ENCODE assay signal across 11 mouse cellular contexts in genomic region chr1:128372143-128372860, GRCm38 (mm10). TPM values are rescaled to one million over a fixed set of nuclear protein-coding genes. Genes with fewer than 3 reads are reported as not detected.
DNase-seq lines count a peak whose midpoint lies in the region; ATAC-seq and TF ChIP-seq lines count a peak whose summit lies in the region.
"Had no signal": no experiment of that assay in that cellular context is flagged by ENCODE, and none has a peak within 500 bp of the region (broad histone marks: within the 10 kb centered on the region; RNA-seq: fewer than 3 reads in every experiment).

No protein-coding gene starts in this region.

- H3K9ac ChIP-seq in heart, postnatal 0 days (replicated peaks; ENCODE audit: low read depth, low read length) = no peak overlapping the region
- no peak overlapping the region for H3K9ac ChIP-seq in lung, postnatal 0 days (replicated peaks; ENCODE audit: low read depth)
- H3K9ac ChIP-seq: embryonic facial prominence, embryonic 12.5 days had no signal

- no peak for TF ChIP-seq EP300 in heart, postnatal 0 days (IDR thresholded peaks at IDR 0.05; ENCODE audit: low read depth)
- no peak for TF ChIP-seq EP300 in lung, postnatal 0 days (IDR thresholded peaks at IDR 0.05)

- peaks cover 32% of the 10 kb centered on the region for H3K36me3 ChIP-seq in heart, postnatal 0 days (replicated peaks; ENCODE audit: control insufficient read depth, insufficient read depth, low read length)
- H3K36me3 ChIP-seq in lung, postnatal 0 days (ENCODE audit: insufficient read depth, low read length) = peaks cover 3% of the 10 kb centered on the region; the same call in 1 of the 2 replicates

- H3K9me3 ChIP-seq in heart, postnatal 0 days (replicated peaks; ENCODE audit: control insufficient read depth, low read length) = no peaks in the 10 kb centered on the region
- no peaks in the 10 kb centered on the region for H3K9me3 ChIP-seq in lung, postnatal 0 days (ENCODE audit: low read length)
- H3K9me3 ChIP-seq: embryonic facial prominence, embryonic 12.5 days had no signal

- no peak for ATAC-seq in heart, postnatal 0 days (ENCODE audit: insufficient read depth, low read depth)
- ATAC-seq in lung, postnatal 0 days = no peak
- no peak for ATAC-seq in Patski

- no peaks in the 10 kb centered on the region for H3K4me1 ChIP-seq in heart, postnatal 0 days (ENCODE audit: control insufficient read depth, insufficient read depth)
- H3K4me1 ChIP-seq in lung, postnatal 0 days (ENCODE audit: insufficient read depth, low read depth, low read length) = no peaks in the 10 kb centered on the region
- H3K4me1 ChIP-seq: embryonic facial prominence, embryonic 12.5 days had no signal

- H3K4me3 ChIP-seq in heart, postnatal 0 days (ENCODE audit: low read depth, low read length) = no peak overlapping the region
- no peak overlapping the region for H3K4me3 ChIP-seq in lung, postnatal 0 days (ENCODE audit: low read depth, low read length)
- H3K4me3 ChIP-seq: embryonic facial prominence, embryonic 12.5 days had no signal

- WGBS in heart, postnatal 0 days = 77% methylated on average over 7 of the region's 7 CpGs
- 74% methylated on average over 7 of the region's 7 CpGs for WGBS in lung, postnatal 0 days

- no peak overlapping the region for H3K4me2 ChIP-seq in heart, postnatal 0 days (ENCODE audit: low read depth, low read length)
- no peak overlapping the region for H3K4me2 ChIP-seq in lung, postnatal 0 days (replicated peaks; ENCODE audit: low read depth, low read length)
- H3K4me2 ChIP-seq: embryonic facial prominence, embryonic 12.5 days had no signal

- no peak overlapping the region for H3K27ac ChIP-seq in heart, postnatal 0 days (ENCODE audit: low read depth)
- H3K27ac ChIP-seq in lung, postnatal 0 days (ENCODE audit: low read length) = no peak overlapping the region
- H3K27ac ChIP-seq: embryonic facial prominence, embryonic 12.5 days had no signal

- H3K27me3 ChIP-seq in heart, postnatal 0 days (ENCODE audit: control insufficient read depth, insufficient read depth, low read length) = no peaks in the 10 kb centered on the region
- no peaks in the 10 kb centered on the region for H3K27me3 ChIP-seq in lung, postnatal 0 days (replicated peaks; ENCODE audit: insufficient read depth, low read length)
- no peaks in the 10 kb centered on the region for H3K27me3 ChIP-seq in Patski
- H3K27me3 ChIP-seq: embryonic facial prominence, embryonic 12.5 days had no signal

- intact Hi-C loops in heart, postnatal 10 days (cut with DNase I) = loop anchor here (1.0 to 5.0 kb wide), 3 partner anchors 85 to 452 kb away; no protein-coding TSS in a partner anchor

- in situ Hi-C loops in Patski (cut with MboI; ENCODE audit: low pct_unique_long_range_greater_than_20kb) = no loop called here

- peak; percentile 51 for TF ChIP-seq CTCF in heart, postnatal 0 days (IDR thresholded peaks at IDR 0.05; ENCODE audit: low read depth)
- peak; percentile 69 for TF ChIP-seq CTCF in lung, postnatal 0 days (IDR thresholded peaks at IDR 0.05)
- TF ChIP-seq CTCF in Patski (IDR thresholded peaks at IDR 0.05) = peak; percentile 54

- CTCF ChIA-PET in Patski (lab: Charles Lee) = interaction anchor here (1.2 to 1.8 kb wide), 4 partner anchors 9 to 449 kb away, joined by 3 to 5 read pairs (median 4); no protein-coding TSS in a partner anchor

- DNase-seq in heart, postnatal 0 days (ENCODE audit: low spot score) = no peak
- DNase-seq in heart, postnatal 10 days = no peak
- peak; percentile 49 for DNase-seq in lung, postnatal 0 days (ENCODE audit: low spot score)
- no peak for DNase-seq in lung, postnatal 36 days
- DNase-seq in Patski (ENCODE audit: low read depth, low spot score) = no peak
- DNase-seq in retina, embryonic 14.5 days (ENCODE audit: low spot score) = peak; percentile 75
- DNase-seq in adrenal gland, adult 2 months = no peak
- DNase-seq in ovary, postnatal 10 days (ENCODE audit: low spot score) = no peak
- DNase-seq: gastrocnemius, postnatal 14 days; lung, postnatal 4 days had no signal

- POLR2A ChIA-PET in Patski (lab: Charles Lee) = no interaction called here

RNA-seq across cellular contexts. Expression of gene Mcm6, which starts 12.8 kb away (rescaled TPM):
- 54.3 and 85.4 TPM in 2 replicates for total RNA-seq in heart, postnatal 0 days (2014; rRNA removed; ENCODE audit: low replicate concordance)
- 39.6 and 43.5 TPM in 2 replicates for polyA plus RNA-seq in heart, postnatal 0 days (2015; fragmentation: Nextera tagmentation; extraction: Ambion mirVana)
- 10 to 100 TPM; 28.1 to 34.9 TPM for total RNA-seq in heart, postnatal 10 days (2021)
- polyA plus RNA-seq in lung, postnatal 0 days (2015; fragmentation: Nextera tagmentation; extraction: Ambion mirVana) = 37.8 and 38.5 TPM in 2 replicates
- 73.5 TPM for polyA plus RNA-seq in Patski (2021)
- 10 to 100 TPM; 15.7 to 17.6 TPM for total RNA-seq in adrenal gland, adult 2 months (2021)
- 4.0 and 4.3 TPM in 2 replicates for polyA plus RNA-seq in adrenal gland, adult 2 months (2012; rRNA removed)

RNA-seq across cellular contexts. Expression of gene Lct, which starts 44.2 kb away (rescaled TPM):
- 0.04 and 0.11 TPM in 2 replicates for total RNA-seq in heart, postnatal 0 days (2014; rRNA removed; ENCODE audit: low replicate concordance)
- 0.04 and 0.08 TPM in 2 replicates for polyA plus RNA-seq in heart, postnatal 0 days (2015; fragmentation: Nextera tagmentation; extraction: Ambion mirVana)
- total RNA-seq in heart, postnatal 10 days (2021) = under 1 TPM in 1 of 2 experiments, not detected in 1; 0.07 TPM
- not detected in 2 replicates for polyA plus RNA-seq in lung, postnatal 0 days (2015; fragmentation: Nextera tagmentation; extraction: Ambion mirVana)
- polyA plus RNA-seq in Patski (2021) = 0.04 TPM
- under 1 TPM; 0.06 to 0.07 TPM for total RNA-seq in adrenal gland, adult 2 months (2021)
- 0.02 and 0.04 TPM in 2 replicates for polyA plus RNA-seq in adrenal gland, adult 2 months (2012; rRNA removed)
- total RNA-seq: gastrocnemius, postnatal 14 days had no signal

RNA-seq across cellular contexts. Expression of gene Dars, which starts 44.9 kb away (rescaled TPM):
- total RNA-seq in heart, postnatal 0 days (2014; rRNA removed; ENCODE audit: low replicate concordance) = 42.6 and 60.7 TPM in 2 replicates
- polyA plus RNA-seq in heart, postnatal 0 days (2015; fragmentation: Nextera tagmentation; extraction: Ambion mirVana) = 74.7 and 76.6 TPM in 2 replicates
- 10 to 100 TPM; 54.7 to 60.1 TPM for total RNA-seq in heart, postnatal 10 days (2021)
- 68.5 and 80.8 TPM in 2 replicates for polyA plus RNA-seq in lung, postnatal 0 days (2015; fragmentation: Nextera tagmentation; extraction: Ambion mirVana)
- 107 TPM for polyA plus RNA-seq in Patski (2021)
- total RNA-seq in adrenal gland, adult 2 months (2021) = 10 to 100 TPM; 81.7 to 98.0 TPM
- 10.4 and 12.8 TPM in 2 replicates for polyA plus RNA-seq in adrenal gland, adult 2 months (2012; rRNA removed)

Comparison
In these comparisons a context has a peak if more than half of its experiments do, and no peak if none do; other contexts are left out.
1. DNase-seq: peak in lung, postnatal 0 days (single experiment) and retina, embryonic 14.5 days (single experiment); none in heart, postnatal 0 days (single experiment), heart, postnatal 10 days (0 of 2), lung, postnatal 36 days (single experiment), Patski (single experiment), adrenal gland, adult 2 months (single experiment) and ovary, postnatal 10 days (single experiment).
2. Peak in every context shown above with its lines, with median percentiles within 50 percentile points of each other: CTCF ChIP-seq.